Mouse (Mus musculus) liver, embryonic 14.5 days (tissue): Measurements from ENCODE around the gene Kxd1.

Experiments
- CTCF ChIP-seq: IDR thresholded peaks from 2 replicates; pipeline ENCODE4 v1.5.1; 2016; ENCODE audit warnings: antibody characterized with exemption, low read depth, control low read depth
- EP300 ChIP-seq: IDR thresholded peaks from 2 replicates; pipeline ENCODE4 v1.6.1; 2016; ENCODE audit warnings: antibody characterized with exemption, low read depth

GRCm38 (mm10) chr8:70529741-70530161, 2.0 kb upstream of the Kxd1 start:
- TF ChIP-seq CTCF (no peak), EP300 (no peak)
